Mouse (Mus musculus) lung, postnatal 0 days (tissue): ENCODE data around the gene Pafah2.
A peak's percentile ranks its signal among the peaks of the same experiment; 100 is the strongest.

Experiments
- CTCF ChIP-seq: IDR thresholded peaks from 2 replicates; pipeline ENCODE4 v1.5.1; 2016; ENCODE audit warnings: antibody characterized with exemption, mild to moderate bottlenecking
- EP300 ChIP-seq: IDR thresholded peaks from 2 replicates; pipeline ENCODE4 v1.6.1; 2016; ENCODE audit warnings: antibody characterized with exemption, mild to moderate bottlenecking, control low read depth

- TF ChIP-seq EP300: no peak
- peak; percentile 55 for TF ChIP-seq CTCF
Measured at GRCm38 (mm10) chr4:134387268-134387667, 8.9 kb upstream of the Pafah2 start.
